Mouse (Mus musculus) liver, adult 2 months (tissue): ENCODE measurements at regions not wholly inside any gene's neighbourhood (a gene's known extent, or its start where the extent isn't known, plus 50 kb on each side); places are given as distances from the start of the nearest gene placed in this dataset.

Experiments
- DNase-seq: peaks from one replicate; pipeline ENCODE4 v3.0.0-alpha.2; 2011; ENCODE audit warnings: low read depth, low spot score; ENCODE audit errors: extremely low read depth
- H3K27ac ChIP-seq: fragments of 200-500 bp; replicated peaks from 2 replicates; pipeline ENCODE4 v1.5.1; 2012; ENCODE audit warnings: low read depth, mild to moderate bottlenecking, control low read depth, inconsistent platforms, low read length; ENCODE audit not compliant: insufficient read depth
- H3K27me3 ChIP-seq: fragments of 200-500 bp; 2 replicates; pipeline ENCODE4 v1.6.1; 2012; ENCODE audit warnings: mild to moderate bottlenecking, moderate library complexity, low read length, inconsistent platforms; ENCODE audit not compliant: control insufficient read depth, insufficient read depth
- H3K36me3 ChIP-seq: fragments of 200-500 bp; 2 replicates; pipeline ENCODE4 v1.6.1; 2012; ENCODE audit warnings: low read length, inconsistent platforms; ENCODE audit not compliant: control insufficient read depth, insufficient read depth
- H3K4me1 ChIP-seq: fragments of 200-500 bp; 2 replicates; pipeline ENCODE4 v1.6.1; 2011; ENCODE audit warnings: low read length; ENCODE audit not compliant: control insufficient read depth, insufficient read depth
- H3K4me3 ChIP-seq: fragments of 200-500 bp; 2 replicates; pipeline ENCODE4 v1.5.1; 2011; ENCODE audit warnings: low read depth, mild to moderate bottlenecking, control low read depth, low read length, moderate library complexity; ENCODE audit not compliant: insufficient read depth
- H3K79me2 ChIP-seq: fragments of 200-500 bp; 2 replicates; pipeline ENCODE4 v1.6.1; 2012; ENCODE audit warnings: inconsistent platforms, mild to moderate bottlenecking, low read length, moderate library complexity; ENCODE audit not compliant: control insufficient read depth, insufficient read depth
- H3K9ac ChIP-seq: fragments of 200-500 bp; 2 replicates; pipeline ENCODE4 v1.6.1; 2012; ENCODE audit warnings: low read depth, mild to moderate bottlenecking, control low read depth, inconsistent platforms, low read length
- CTCF ChIP-seq: fragments of 200-500 bp; IDR thresholded peaks from 2 replicates; pipeline ENCODE4 v1.5.1; 2011; ENCODE audit warnings: low read depth, low read length, control low read depth
- POLR2A ChIP-seq: fragments of 200-500 bp; IDR thresholded peaks from 2 replicates; pipeline ENCODE4 v1.6.1; 2011; ENCODE audit warnings: low read length, control low read depth; ENCODE audit not compliant: insufficient read depth; ENCODE audit errors: extremely low read depth
- WGBS: fragments of 180-500 bp; shearing (Covaris S2); methylation state at CpG from one replicate; pipeline ENCODE4 v1.1.7; 2018; 5-methylcytosine and 5-hydroxymethylcytosine counted together

- H3K27me3 ChIP-seq = no peaks in the 10 kb centered on the region
- H3K79me2 ChIP-seq = no peaks in the 10 kb centered on the region
- peaks cover 8% of the 10 kb centered on the region; the same call in 1 of the 2 replicates for H3K4me1 ChIP-seq
- no peak for TF ChIP-seq POLR2A
- no peak for TF ChIP-seq CTCF
- DNase-seq = peak; percentile 94
- H3K9ac ChIP-seq = no peak overlapping the region
- H3K36me3 ChIP-seq = no peaks in the 10 kb centered on the region
- 27% methylated on average over 3 of the region's 3 CpGs for WGBS
- no peak overlapping the region for H3K4me3 ChIP-seq
- peak overlapping the region; percentile 71 for H3K27ac ChIP-seq
Measured at GRCm38 (mm10) chr2:71607087-71607502, 60.5 kb upstream of the Dlx2 start.

- H3K27me3 ChIP-seq = no peaks in the 10 kb centered on the region
- no peaks in the 10 kb centered on the region for H3K36me3 ChIP-seq
- TF ChIP-seq CTCF = no peak
- no peak for TF ChIP-seq POLR2A
- peak; percentile 80 for DNase-seq
- 25% methylated on average over 2 of the region's 2 CpGs for WGBS
- H3K4me3 ChIP-seq = no peak overlapping the region
- no peak overlapping the region for H3K27ac ChIP-seq
- no peak overlapping the region for H3K9ac ChIP-seq
- no peaks in the 10 kb centered on the region for H3K79me2 ChIP-seq
- peaks cover 5% of the 10 kb centered on the region for H3K4me1 ChIP-seq
Measured at GRCm38 (mm10) chr2:71613216-71613615, 66.7 kb upstream of the Dlx2 start.

GRCm38 (mm10) chr2:71616526-71616925 lies 70.0 kb upstream of the Dlx2 start:
- H3K4me1 ChIP-seq = peaks cover 5% of the 10 kb centered on the region
- H3K27ac ChIP-seq = no peak overlapping the region
- DNase-seq = no peak
- TF ChIP-seq POLR2A = no peak
- TF ChIP-seq CTCF = no peak
- no peak overlapping the region for H3K4me3 ChIP-seq
- no peaks in the 10 kb centered on the region for H3K36me3 ChIP-seq
- WGBS = 90% methylated on average over 5 of the region's 5 CpGs
- no peaks in the 10 kb centered on the region; the same call in 1 of the 2 replicates for H3K27me3 ChIP-seq
- no peaks in the 10 kb centered on the region for H3K79me2 ChIP-seq
- no peak overlapping the region for H3K9ac ChIP-seq

- 83% methylated on average over 2 of the region's 2 CpGs for WGBS
- no peak for TF ChIP-seq POLR2A
- TF ChIP-seq CTCF = no peak
- Histone ChIP-seq H3K4me1 (no peaks in the 10 kb centered on the region), H3K79me2 (no peaks in the 10 kb centered on the region), H3K36me3 (no peaks in the 10 kb centered on the region), H3K4me3 (no peak overlapping the region), H3K27me3 (no peaks in the 10 kb centered on the region; the same call in 1 of the 2 replicates), H3K27ac (no peak overlapping the region), H3K9ac (no peak overlapping the region)
- DNase-seq = no peak
Measured at GRCm38 (mm10) chr2:71621458-71621857, 74.9 kb upstream of the Dlx2 start.

GRCm38 (mm10) chr2:71622532-71623099 lies 76.1 kb upstream of the Dlx2 start:
- no peaks in the 10 kb centered on the region for H3K79me2 ChIP-seq
- no peak overlapping the region for H3K4me3 ChIP-seq
- H3K4me1 ChIP-seq = no peaks in the 10 kb centered on the region
- TF ChIP-seq POLR2A (no peak), CTCF (no peak)
- WGBS = 59% methylated on average over 9 of the region's 9 CpGs
- H3K27ac ChIP-seq = no peak overlapping the region
- no peak overlapping the region for H3K9ac ChIP-seq
- H3K27me3 ChIP-seq = no peaks in the 10 kb centered on the region; the same call in 1 of the 2 replicates
- H3K36me3 ChIP-seq = no peaks in the 10 kb centered on the region
- DNase-seq = peak; percentile 26

GRCm38 (mm10) chr2:71623134-71623533 lies 76.6 kb upstream of the Dlx2 start:
- Histone ChIP-seq H3K4me1 (no peaks in the 10 kb centered on the region), H3K9ac (no peak overlapping the region), H3K79me2 (no peaks in the 10 kb centered on the region), H3K27me3 (no peaks in the 10 kb centered on the region; the same call in 1 of the 2 replicates), H3K36me3 (no peaks in the 10 kb centered on the region), H3K27ac (no peak overlapping the region), H3K4me3 (no peak overlapping the region)
- 82% methylated on average over 2 of the region's 2 CpGs for WGBS
- DNase-seq = no peak
- no peak for TF ChIP-seq CTCF
- no peak for TF ChIP-seq POLR2A
